Mouse (Mus musculus): ENCODE measurements at regions not wholly inside any gene's neighbourhood (a gene's known extent, or its start where the extent isn't known, plus 50 kb on each side); places are given as distances from the start of the nearest gene placed in this dataset.

- no peak overlapping the region for H3K4me2 ChIP-seq (replicated peaks)
- H3K4me1 ChIP-seq: no peaks in the 10 kb centered on the region
- H3K4me3 ChIP-seq: no peak overlapping the region
- ATAC-seq (ENCODE audit: insufficient number of reproducible peaks, insufficient read depth, low FRiP score, low TSS enrichment): no peak
- H3K9me3 ChIP-seq: no peaks in the 10 kb centered on the region
- no peaks in the 10 kb centered on the region for H3K27me3 ChIP-seq
- no peaks in the 10 kb centered on the region for H3K36me3 ChIP-seq
- WGBS: 92% methylated on average over 4 of the region's 4 CpGs
- no peak overlapping the region for H3K27ac ChIP-seq
- H3K9ac ChIP-seq: no peak overlapping the region
Observed at GRCm38 (mm10) chr5:47370184-47370583, 612.8 kb upstream of the Slit2 start.

- ATAC-seq (ENCODE audit: insufficient number of reproducible peaks, insufficient read depth, low FRiP score, low TSS enrichment): no peak
- Histone ChIP-seq H3K36me3 (no peaks in the 10 kb centered on the region), H3K4me1 (no peaks in the 10 kb centered on the region), H3K4me2 (replicated peaks) (no peak overlapping the region), H3K9ac (no peak overlapping the region), H3K4me3 (no peak overlapping the region), H3K27me3 (no peaks in the 10 kb centered on the region), H3K27ac (no peak overlapping the region), H3K9me3 (no peaks in the 10 kb centered on the region)
- 42% methylated on average over 1 of the region's 1 CpGs for WGBS
Observed at GRCm38 (mm10) chr5:47385930-47386329, 597.0 kb upstream of the Slit2 start.

GRCm38 (mm10) chr5:47386750-47387149 lies 596.2 kb upstream of the Slit2 start:
- H3K27ac ChIP-seq: no peak overlapping the region
- H3K36me3 ChIP-seq: no peaks in the 10 kb centered on the region
- 75% methylated on average over 5 of the region's 5 CpGs for WGBS
- no peaks in the 10 kb centered on the region for H3K4me1 ChIP-seq
- no peak overlapping the region for H3K4me2 ChIP-seq (replicated peaks)
- no peak overlapping the region for H3K9ac ChIP-seq
- H3K27me3 ChIP-seq: no peaks in the 10 kb centered on the region
- H3K9me3 ChIP-seq: no peaks in the 10 kb centered on the region
- no peak overlapping the region for H3K4me3 ChIP-seq
- no peak for ATAC-seq (ENCODE audit: insufficient number of reproducible peaks, insufficient read depth, low FRiP score, low TSS enrichment)

- no peak overlapping the region for H3K9ac ChIP-seq
- H3K27ac ChIP-seq: no peak overlapping the region
- ATAC-seq (ENCODE audit: insufficient number of reproducible peaks, insufficient read depth, low FRiP score, low TSS enrichment): no peak
- no peaks in the 10 kb centered on the region for H3K4me1 ChIP-seq
- WGBS: 67% methylated on average over 2 of the region's 2 CpGs
- no peaks in the 10 kb centered on the region for H3K36me3 ChIP-seq
- H3K27me3 ChIP-seq: no peaks in the 10 kb centered on the region
- no peak overlapping the region for H3K4me2 ChIP-seq (replicated peaks)
- H3K9me3 ChIP-seq: no peaks in the 10 kb centered on the region
- H3K4me3 ChIP-seq: no peak overlapping the region
Observed at GRCm38 (mm10) chr5:47390735-47391134, 592.2 kb upstream of the Slit2 start.

GRCm38 (mm10) chr5:47396874-47397273 lies 586.1 kb upstream of the Slit2 start:
- Histone ChIP-seq H3K4me3 (no peak overlapping the region), H3K9ac (no peak overlapping the region), H3K4me2 (replicated peaks) (no peak overlapping the region), H3K27ac (no peak overlapping the region), H3K36me3 (no peaks in the 10 kb centered on the region), H3K9me3 (no peaks in the 10 kb centered on the region), H3K27me3 (no peaks in the 10 kb centered on the region), H3K4me1 (no peaks in the 10 kb centered on the region)
- 50% methylated on average over 9 of the region's 9 CpGs for WGBS
- no peak for ATAC-seq (ENCODE audit: insufficient number of reproducible peaks, insufficient read depth, low FRiP score, low TSS enrichment)

- H3K27me3 ChIP-seq: no peaks in the 10 kb centered on the region
- H3K36me3 ChIP-seq: no peaks in the 10 kb centered on the region
- H3K9ac ChIP-seq: no peak overlapping the region
- H3K4me2 ChIP-seq (replicated peaks): no peak overlapping the region
- no peaks in the 10 kb centered on the region for H3K4me1 ChIP-seq
- no peak overlapping the region for H3K27ac ChIP-seq
- WGBS: 61% methylated on average over 2 of the region's 2 CpGs
- no peak overlapping the region for H3K4me3 ChIP-seq
- ATAC-seq (ENCODE audit: insufficient number of reproducible peaks, insufficient read depth, low FRiP score, low TSS enrichment): no peak
- no peaks in the 10 kb centered on the region for H3K9me3 ChIP-seq
Observed at GRCm38 (mm10) chr5:47421916-47422315, 561.0 kb upstream of the Slit2 start.

- no peak overlapping the region for H3K9ac ChIP-seq
- no peaks in the 10 kb centered on the region for H3K27me3 ChIP-seq
- no peak overlapping the region for H3K4me2 ChIP-seq (replicated peaks)
- 81% methylated on average over 4 of the region's 4 CpGs for WGBS
- no peak overlapping the region for H3K4me3 ChIP-seq
- no peak for ATAC-seq (ENCODE audit: insufficient number of reproducible peaks, insufficient read depth, low FRiP score, low TSS enrichment)
- H3K27ac ChIP-seq: no peak overlapping the region
- peaks cover 6% of the 10 kb centered on the region; the same call in 1 of the 2 replicates for H3K4me1 ChIP-seq
- H3K36me3 ChIP-seq: no peaks in the 10 kb centered on the region
- H3K9me3 ChIP-seq: no peaks in the 10 kb centered on the region
Observed at GRCm38 (mm10) chr5:47426040-47426439, 556.9 kb upstream of the Slit2 start.

- no peak overlapping the region for H3K4me2 ChIP-seq (replicated peaks)
- H3K4me3 ChIP-seq: no peak overlapping the region
- H3K27ac ChIP-seq: no peak overlapping the region
- peaks cover 6% of the 10 kb centered on the region; the same call in 1 of the 2 replicates for H3K4me1 ChIP-seq
- no peaks in the 10 kb centered on the region for H3K36me3 ChIP-seq
- H3K9ac ChIP-seq: no peak overlapping the region
- H3K9me3 ChIP-seq: no peaks in the 10 kb centered on the region
- WGBS: 48% methylated on average over 6 of the region's 6 CpGs
- H3K27me3 ChIP-seq: no peaks in the 10 kb centered on the region
- ATAC-seq (ENCODE audit: insufficient number of reproducible peaks, insufficient read depth, low FRiP score, low TSS enrichment): no peak
Observed at GRCm38 (mm10) chr5:47426467-47426866, 556.5 kb upstream of the Slit2 start.

GRCm38 (mm10) chr5:47429217-47430172 lies 553.4 kb upstream of the Slit2 start:
- Histone ChIP-seq H3K27me3 (no peaks in the 10 kb centered on the region), H3K4me2 (replicated peaks) (no peak overlapping the region), H3K36me3 (no peaks in the 10 kb centered on the region), H3K9ac (no peak overlapping the region), H3K4me3 (no peak overlapping the region), H3K9me3 (no peaks in the 10 kb centered on the region), H3K4me1 (peaks cover 6% of the 10 kb centered on the region; the same call in 1 of the 2 replicates), H3K27ac (no peak overlapping the region)
- 40% methylated on average over 10 of the region's 10 CpGs for WGBS
- ATAC-seq (ENCODE audit: insufficient number of reproducible peaks, insufficient read depth, low FRiP score, low TSS enrichment): no peak

GRCm38 (mm10) chr5:47431599-47432328 lies 551.2 kb upstream of the Slit2 start:
- peaks cover 6% of the 10 kb centered on the region; the same call in 1 of the 2 replicates for H3K4me1 ChIP-seq
- ATAC-seq (ENCODE audit: insufficient number of reproducible peaks, insufficient read depth, low FRiP score, low TSS enrichment): no peak
- no peak overlapping the region for H3K27ac ChIP-seq
- no peak overlapping the region for H3K4me3 ChIP-seq
- no peaks in the 10 kb centered on the region for H3K9me3 ChIP-seq
- WGBS: 21% methylated on average over 5 of the region's 5 CpGs
- no peaks in the 10 kb centered on the region for H3K27me3 ChIP-seq
- H3K36me3 ChIP-seq: no peaks in the 10 kb centered on the region
- H3K4me2 ChIP-seq (replicated peaks): no peak overlapping the region
- H3K9ac ChIP-seq: no peak overlapping the region

- Histone ChIP-seq H3K4me3 (no peak overlapping the region), H3K4me1 (no peaks in the 10 kb centered on the region), H3K27me3 (no peaks in the 10 kb centered on the region), H3K36me3 (no peaks in the 10 kb centered on the region), H3K27ac (no peak overlapping the region), H3K4me2 (replicated peaks) (no peak overlapping the region), H3K9me3 (no peaks in the 10 kb centered on the region), H3K9ac (no peak overlapping the region)
- WGBS: 58% methylated on average over 3 of the region's 3 CpGs
- no peak for ATAC-seq (ENCODE audit: insufficient number of reproducible peaks, insufficient read depth, low FRiP score, low TSS enrichment)
Observed at GRCm38 (mm10) chr5:47436455-47436854, 546.5 kb upstream of the Slit2 start.

Measured in embryonic facial prominence, embryonic 12.5 days (tissue).